Mouse (Mus musculus) A20 (cell line): Measurements from ENCODE around the gene Aunip.
"Not testable (repeated sequence)": the region's sequence is repeated elsewhere in the genome, so short reads cannot be mapped to it uniquely, and the experiment has no call there.

Experiments used
- DNase-seq: peaks from one replicate; pipeline ENCODE4 v3.0.0-alpha.2; 2011; ENCODE audit warnings: low read depth, low spot score

Aunip gene

DNA sequence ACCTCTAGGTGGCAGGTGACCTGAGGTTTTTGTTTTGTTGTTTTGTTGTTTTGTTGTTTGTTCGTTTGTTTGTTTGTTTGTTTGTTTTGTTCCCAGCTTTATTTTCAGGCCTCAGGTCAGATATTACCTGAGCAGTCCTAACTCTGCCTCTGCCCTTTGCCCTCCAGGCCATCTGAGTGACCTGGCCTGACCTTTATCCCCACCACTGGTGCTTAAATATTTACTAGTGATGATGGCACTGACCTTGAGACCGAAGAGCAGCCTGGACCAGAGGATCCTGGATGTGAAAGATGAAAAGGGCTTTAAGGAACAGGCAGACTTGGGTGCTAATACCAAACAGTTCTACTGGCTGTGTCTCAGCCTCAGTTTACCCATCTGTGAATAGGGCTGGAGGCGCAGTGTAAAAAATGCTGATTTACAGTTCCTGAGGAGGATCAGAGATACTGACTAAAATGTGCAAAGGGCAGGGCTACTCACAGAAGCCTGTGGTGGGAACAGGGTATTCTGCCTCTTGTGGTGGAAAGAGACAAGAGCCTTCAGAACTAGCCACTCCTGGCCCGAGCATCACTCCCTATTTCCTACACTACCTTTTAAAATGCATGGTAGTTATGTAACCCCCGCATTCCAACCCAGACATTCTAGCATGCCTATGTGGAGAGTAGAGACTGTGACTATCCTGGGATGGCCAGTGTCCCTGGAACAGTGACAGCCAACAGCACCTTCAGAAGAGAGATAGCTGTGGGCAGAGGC lies 25.5 kb upstream of the Aunip start:
- DNase-seq: no peak

DNA sequence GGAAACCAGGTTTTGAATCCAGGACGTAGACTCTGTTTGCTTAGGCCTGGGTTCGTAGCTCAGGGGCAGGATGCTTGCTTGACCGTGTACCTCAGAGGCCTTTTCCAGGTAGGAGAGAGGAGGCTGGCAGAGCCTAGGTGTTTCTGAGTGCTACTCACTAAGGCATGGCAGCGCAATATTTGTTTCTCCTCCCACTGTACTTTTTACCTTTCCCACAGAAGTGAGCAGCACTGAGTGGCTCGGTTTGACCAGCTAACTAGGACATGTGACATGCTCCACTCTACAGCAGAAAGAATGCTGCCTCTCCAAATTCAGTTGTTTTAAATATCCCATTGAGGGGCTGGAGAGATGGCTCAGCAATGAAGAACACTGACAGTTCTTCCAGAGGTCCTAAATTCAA lies 22.6 kb upstream of the Aunip start:
- DNase-seq: no peak

DNA sequence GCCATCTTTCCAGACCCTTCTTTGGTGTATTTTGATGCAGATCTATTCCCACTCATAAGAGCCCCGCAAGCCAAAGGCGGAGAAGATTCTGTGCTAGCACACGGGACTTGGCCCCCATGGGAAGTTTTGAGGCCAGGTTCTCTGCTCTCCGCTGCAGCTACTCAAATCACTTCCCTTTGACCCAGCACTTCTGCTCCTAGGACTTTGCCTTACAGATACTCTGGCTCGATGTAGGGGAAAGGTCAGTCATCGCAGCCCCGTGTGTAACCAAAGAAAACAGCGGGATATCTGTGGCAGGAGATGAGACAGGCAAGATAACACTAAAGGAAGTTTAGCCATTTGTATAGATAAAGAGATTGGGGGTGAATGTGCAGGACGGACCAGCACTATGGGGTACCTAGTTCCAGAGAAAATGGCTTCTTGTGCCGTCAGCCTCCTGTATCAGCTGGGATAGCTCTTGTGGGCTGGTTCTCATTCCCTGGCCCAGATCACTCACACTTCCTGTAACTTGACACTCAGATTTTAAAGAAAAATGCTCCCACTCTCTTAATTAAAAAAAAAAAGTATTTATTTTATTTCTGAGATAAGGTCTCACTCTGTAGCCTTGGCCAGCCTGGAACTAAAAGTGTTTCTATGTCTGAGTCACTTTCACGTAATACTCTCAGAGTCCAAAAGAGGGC lies 20.7 kb upstream of the Aunip start:
- no peak for DNase-seq

DNA sequence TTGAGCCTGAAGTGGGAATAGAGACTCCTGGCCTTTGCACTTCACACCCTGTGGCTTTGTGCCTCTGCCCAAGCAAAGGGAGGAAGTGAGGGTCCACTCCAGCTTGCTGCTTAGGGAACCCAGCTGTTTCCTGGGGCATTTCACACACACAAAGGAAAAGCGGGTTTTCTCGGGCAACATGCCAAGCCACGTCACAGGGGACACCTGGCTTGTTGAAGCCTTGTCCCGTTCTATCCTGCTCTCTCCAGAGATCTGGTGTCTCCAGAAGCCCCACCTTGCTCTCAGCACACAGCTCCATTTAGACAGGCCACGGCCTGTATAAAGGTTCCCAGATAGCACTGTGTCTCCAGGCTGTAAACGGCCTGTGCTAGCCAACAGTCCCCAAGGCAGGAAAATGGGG lies 19.1 kb upstream of the Aunip start:
- no peak for DNase-seq

DNA sequence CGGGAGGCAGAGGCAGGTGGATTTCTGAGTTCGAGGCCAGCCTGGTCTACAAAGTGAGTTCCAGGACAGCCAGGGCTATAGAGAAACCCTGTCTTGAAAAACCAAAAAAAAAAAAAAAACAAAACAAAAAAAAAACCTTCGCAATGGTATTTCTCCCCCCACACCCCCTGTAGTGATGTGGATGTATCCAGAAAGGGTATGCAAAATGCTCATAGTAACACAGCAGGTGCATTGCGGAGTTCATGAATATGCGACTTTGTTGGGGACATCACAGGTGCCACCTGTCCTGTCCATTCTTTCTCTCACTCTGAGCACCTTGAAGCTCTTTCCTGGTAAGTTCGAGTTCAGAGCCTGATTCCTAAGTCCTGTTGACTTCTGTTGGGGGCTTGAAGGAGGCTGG lies 16.6 kb upstream of the Aunip start:
- not testable (repeated sequence) for DNase-seq

DNA sequence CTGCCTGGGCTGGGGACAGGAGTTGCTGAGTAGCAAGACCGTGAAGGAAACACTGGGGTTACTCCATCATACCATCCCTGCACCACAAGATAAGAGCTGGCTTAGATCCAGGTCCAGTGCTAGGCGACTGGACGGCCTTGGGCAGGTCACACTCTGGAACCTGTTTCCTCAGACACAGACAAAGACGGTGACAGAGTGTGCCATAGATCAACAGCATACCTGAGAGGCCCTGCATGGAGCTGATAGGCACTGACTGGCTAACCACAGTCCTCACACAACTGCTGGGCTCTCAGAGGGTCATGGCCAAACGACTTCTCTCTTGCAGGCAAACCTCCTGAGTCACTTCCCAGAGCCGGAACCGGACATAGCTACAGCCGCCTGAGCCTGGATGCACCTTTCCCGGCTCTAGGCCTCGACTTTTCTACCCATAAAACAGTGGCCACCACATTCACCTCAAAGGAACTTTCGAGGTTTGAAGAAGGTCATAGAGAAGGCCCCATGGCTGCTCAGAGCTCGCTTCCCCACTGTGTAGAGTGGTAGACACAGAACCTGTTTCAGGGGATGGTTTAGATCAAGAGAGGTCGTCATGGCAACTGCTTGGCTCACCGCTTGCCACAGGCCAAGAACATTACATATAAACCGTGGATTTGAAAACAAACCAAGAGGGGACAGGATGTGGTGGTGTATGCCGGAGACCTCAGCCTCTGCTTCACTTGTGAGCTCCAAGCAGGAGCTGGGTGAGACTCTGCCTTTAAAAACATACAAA lies 15.8 kb upstream of the Aunip start:
- no peak for DNase-seq

DNA sequence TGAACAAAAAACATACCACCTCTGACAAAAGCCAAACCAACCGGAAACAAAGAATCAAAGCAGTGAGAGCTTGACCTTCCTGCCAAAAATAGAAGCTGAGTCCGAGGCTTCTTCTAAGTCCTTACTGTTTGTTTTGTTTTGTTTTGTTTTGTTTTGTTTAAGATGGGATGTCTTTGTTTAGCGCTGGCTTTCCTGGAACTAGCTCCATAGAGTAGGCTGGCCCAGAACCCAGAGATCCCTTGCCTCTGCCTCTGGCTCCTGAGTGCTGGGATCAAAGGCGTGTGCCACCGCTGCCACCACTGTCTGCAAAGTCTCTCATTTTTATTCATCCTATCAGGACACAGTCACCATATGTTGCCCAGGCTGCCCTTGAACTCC lies 15.3 kb upstream of the Aunip start:
- DNase-seq: no peak

DNA sequence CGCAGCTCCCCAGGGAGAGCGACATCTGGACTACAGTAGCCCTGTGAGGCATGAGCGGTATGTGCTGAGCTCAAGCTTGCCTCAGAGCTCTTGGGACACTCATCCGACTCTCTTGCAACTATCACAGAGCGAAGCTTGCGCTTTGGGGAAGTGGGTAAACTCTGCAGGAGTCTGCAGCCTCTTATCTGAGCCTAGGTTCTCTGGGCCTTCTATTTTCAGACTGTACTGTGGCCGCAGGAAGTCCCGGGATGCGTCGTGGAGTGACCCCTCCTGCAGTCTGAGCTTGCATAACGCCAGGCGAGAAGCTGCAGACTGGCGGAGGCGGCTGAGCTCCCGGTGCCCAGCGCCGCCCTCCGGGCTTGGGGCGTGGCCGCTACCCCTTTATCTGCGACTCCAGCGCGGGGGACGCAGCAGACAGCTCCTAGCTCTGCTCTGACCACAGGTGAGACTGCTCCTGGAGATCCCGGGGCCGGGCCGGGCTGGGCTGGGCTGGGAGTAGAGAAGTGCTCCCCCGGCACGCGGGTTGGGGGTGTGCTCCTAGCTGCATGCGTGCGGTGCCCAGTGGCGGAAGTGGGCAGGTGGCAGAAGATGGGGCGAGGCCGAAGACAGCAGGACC lies 14.1 kb upstream of the Aunip start, which contains the start of gene Paqr7:
Gene Paqr7, plus strand, starts transcription at position 103 of the 616 bp plus-strand sequence.
- DNase-seq: peak; percentile 50

DNA sequence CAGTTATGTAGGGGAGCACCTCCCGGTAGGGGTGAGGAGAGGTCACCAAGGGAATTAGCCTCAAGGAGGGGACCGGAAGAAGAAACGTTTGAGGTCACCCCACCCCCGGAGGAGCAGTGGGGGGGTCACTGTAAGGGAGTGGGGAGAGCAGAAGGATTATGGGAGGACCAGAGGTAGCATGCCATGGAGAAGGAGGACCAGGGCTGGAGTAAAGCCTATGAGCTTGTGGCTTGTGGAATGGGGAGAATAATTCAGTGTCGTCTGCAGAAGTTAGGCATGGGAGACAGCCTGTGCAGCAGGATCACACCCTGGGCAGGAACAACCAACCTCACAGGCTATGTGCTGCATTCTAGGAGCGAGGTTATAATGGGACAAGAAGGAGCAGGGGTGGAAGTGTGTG lies 13.6 kb upstream of the Aunip start:
- DNase-seq: no peak

DNA sequence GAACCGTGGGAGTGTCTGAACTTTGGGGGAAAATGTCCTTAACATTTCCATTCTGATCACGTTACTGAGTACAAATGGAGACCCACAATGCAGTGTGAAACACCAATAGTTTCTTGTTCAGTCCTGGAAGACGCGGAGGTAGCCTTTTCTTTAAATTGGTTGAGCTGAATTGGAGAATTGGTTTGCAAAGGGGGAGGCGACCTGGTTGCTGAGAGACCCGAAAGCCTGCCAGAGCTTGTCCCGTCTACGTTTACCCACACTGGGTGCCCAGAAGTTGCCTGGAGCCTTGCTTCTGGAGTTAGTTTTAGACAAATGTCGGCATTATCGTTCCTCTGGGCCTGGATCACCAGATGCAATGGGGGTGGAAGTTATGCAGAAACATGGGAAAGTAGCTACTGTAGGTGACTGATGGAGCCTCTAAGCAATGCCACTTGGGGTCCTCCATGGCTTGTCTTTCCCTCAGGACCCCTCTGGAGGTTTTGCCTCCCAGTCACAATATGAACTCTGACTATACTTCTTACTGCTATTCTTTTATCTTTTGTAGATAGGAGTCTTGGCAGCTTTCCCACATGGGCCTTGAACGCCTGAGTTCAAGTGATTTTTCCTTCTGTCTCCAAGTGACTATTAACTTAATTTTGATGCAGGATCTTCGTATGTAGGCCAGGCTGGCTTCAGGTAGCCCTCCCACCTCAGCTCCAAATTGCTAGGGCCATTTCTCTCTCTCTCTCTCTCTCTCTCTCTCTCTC lies 12.6 kb upstream of the Aunip start:
- DNase-seq: no peak

DNA sequence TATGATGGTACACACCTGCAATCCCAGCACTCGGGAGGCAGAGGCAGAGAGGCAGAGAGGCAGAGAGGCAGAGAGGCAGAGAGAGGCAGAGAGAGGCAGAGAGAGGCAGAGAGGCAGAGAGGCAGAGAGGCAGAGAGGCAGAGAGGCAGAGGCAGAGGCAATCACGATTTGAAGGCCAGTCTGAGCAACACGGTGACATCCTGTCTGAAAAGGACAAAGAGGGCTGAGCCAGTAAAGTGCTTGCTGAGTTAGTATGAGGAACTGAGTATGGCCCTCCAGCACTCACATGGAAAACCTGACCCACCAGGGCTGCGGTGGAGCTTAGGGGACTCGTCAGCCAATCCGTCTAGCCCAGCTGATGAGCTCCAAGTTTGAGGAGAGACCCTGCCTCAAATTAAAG lies 11.8 kb upstream of the Aunip start:
- not testable (repeated sequence) for DNase-seq

DNA sequence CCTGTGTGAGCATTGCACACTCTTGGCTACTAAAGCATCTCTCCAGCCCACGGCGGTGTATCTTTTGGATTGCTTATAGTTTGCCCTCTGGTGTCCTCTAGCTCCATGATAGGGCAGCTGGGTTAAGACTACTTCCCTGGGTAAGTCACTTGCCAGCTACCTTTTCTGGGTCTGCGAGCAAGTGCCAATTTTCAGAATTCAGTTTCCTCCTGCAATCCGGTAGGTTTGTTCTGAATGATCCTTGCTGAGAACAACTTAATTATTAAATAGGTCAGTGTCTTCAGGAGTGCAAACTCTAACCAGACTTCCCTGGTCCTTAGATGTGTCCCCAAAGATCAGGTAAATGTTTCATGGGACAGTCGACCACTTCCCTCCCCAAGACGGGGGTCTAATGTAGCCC lies 9.7 kb upstream of the Aunip start:
- no peak for DNase-seq

DNA sequence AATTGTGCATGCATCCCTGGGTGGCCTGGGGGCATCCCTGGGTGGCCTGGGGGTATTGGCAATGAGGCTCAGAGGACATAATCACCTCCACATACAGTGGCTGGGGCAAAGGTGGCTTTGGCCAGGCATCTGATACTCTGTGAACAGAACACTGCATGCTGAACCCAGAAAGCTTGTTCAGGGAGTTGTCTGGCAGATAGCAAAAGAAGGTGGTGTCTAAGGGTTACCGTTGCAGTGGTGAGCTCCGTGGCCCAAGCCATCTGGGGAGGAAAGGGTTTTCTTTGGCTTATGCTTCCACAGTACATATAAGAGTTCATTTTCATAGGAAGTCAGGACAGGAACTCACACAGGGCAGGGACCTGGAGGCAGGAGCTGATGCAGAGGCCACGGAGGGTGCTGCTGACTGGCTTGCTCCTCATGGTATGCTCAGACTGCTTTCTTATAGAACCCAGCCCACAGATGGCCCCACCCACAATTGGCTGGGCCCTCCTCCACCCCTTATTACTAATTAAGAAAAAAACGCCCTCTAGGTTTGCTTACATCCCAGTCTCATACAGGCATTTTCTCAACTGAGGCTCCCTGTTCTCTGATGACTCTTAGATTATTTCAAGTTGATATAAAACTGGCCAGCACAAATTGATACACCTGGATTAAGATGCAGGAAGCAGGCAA lies 7.0 kb upstream of the Aunip start:
- no peak for DNase-seq

DNA sequence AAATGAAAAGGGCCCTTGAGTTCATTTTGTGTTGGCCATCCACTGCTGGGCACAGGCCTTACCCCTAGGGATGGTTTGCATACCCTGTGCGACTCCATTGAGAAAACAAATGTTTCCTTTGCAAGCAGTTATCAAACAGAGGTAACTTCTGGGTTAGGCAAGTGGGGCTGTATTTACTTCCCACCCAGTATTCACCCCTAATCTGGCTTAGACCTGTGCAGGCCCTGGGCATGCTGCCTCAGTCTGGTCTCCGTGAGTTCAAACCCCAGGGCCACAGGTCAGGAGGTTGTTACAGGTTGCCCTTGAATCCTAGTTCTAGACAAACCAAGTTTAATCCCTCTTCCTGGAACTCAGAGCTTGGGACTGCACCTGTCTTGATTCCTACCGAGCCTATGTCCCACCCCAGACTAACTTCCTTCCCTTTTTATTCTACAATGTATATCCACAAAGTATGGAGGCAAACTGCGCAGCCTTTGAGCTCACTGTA lies 5.5 kb upstream of the Aunip start:
- DNase-seq: no peak

DNA sequence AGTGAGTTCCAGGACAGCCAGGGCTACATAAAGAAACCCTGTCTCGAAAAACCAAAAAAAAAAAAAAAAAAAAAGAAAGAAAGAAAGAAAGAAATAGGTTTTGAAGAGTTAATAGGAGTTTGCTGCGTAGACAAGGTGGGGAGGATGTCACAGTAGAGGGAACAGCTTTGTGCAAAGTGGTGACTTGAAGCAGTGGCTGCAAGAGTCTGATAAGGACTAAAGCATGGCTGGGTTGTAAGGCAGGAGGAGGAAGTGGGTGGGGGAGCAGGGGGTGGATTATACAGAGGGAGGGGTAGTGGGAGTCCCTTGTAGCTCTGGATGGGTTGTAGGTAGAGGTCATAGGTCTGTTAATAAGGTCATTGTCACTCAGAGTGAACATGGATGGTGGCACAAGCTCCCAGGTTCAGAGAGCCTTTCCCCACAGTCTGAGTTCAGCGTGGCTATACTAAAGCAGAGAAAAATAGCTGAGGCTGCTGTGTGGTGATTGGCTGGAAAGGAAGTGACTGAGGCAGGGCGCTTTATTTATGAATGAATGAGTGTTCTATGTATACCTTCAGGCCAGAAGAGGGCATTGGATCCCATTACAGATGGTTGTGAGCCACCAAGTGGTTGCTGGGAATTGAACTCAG lies 4.7 kb upstream of the Aunip start:
- no peak for DNase-seq

DNA sequence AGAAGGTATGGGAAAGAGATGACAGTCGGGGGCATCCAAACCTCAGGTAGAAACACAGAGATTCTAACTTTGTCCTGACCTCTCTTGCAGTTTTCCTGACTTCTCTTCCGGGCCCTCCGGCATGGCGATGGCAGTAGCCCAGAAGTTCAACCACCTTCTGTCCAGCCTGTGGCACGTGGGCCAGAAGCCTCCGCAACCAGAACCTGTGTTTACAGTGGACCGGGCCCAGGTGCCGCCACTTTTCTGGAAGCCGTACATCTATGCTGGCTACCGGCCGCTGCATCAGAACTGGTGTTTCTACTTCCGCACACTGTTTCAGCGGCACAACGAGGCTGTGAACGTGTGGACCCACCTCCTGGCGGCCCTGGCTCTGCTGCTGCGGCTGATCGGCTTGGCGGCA lies 4.1 kb upstream of the Aunip start:
- DNase-seq: no peak

DNA sequence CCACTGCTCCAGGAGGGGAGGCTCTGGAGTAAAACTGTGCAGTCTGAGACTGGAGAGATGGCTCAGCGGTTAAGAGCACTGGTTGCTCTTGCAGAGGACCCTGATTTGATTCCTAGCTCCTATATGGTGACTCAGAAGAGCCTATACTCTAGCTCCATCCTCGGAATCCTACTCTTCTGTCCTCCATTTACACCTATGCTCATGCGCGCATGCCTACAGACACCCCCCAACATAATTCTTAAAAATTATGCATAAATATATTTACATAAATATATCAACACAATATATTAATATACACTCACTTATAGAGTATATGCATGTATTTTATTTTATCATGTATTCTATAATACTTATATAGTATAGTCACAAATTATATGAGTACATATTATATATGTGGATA lies 403 bp upstream of the Aunip start:
- no peak for DNase-seq

DNA sequence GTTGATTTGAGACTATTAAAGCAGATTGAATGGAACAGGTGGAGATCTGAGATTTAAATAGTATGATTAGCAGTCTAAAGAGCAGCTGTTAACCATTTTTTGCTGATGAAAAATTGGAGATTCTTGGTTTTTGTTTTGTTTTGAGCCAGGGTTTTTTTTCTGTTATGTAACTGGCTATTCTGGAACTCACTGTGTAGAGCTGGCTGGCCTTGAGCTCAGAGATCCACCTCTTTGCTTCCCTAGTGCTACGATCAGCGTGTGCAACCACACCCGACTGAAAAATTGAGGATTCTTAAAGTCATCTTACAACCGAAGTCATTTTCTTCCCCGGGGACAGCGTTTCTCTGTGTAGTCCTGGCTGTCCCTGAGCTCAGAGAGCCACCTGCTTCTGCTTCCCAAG lies 931 bp downstream of the Aunip start:
- no peak for DNase-seq

DNA sequence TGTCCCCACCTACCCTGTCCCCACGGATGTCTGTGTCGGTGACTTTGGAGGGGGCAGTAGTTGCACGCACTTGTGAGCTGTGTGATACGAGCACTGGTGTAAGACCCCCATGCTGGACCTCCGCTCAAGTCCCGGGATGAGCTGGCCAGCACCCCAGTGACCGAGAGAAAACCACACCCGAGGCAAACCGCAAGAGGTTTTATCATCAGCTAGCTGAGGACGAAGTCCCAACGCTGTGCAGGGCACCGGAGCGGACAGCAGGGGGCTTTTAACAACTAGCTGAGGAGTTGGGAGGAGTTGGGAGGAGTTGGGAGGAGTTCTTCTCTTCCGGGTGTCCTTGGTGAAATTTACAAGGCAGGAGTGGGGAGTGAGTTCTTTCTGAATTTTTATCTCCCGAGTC lies 2.0 kb downstream of the Aunip start:
- DNase-seq: no peak

DNA sequence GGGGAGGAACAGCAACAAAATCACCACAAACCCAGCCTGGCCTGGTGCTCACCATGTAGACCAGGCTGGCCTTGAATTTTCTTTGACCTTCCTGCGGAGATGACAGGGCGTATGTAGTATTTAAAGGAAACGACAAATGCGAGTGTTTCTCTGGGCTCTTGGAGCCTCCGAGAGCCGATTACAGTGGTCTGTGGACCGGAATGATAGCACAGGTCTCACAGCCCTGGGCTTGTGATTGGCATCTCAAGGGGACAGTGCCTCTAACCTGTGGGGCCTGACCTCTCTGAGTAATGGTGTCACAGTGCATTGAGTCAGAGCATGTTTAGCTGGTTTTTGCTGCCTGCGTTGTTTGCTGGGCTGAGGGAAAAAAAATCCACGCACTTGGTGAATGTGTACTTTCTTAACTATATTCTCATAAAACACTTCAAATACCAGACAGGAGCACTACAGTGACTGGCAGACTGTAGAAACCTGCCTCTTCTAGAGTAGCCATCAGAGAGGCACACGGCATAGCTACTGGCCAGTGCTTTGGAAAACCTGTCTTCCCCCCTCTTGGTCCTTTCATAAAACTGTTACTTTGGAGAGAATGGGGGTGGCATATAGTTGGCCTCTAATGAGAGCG lies 3.6 kb downstream of the Aunip start:
- no peak for DNase-seq
